Mouse (Mus musculus) hematopoietic stem cell, adult 5-6 weeks (primary cell): ENCODE measurements at regions not wholly inside any gene's neighbourhood (a gene's known extent, or its start where the extent isn't known, plus 50 kb on each side); places are given as distances from the start of the nearest gene placed in this dataset.

Experiments used
- ATAC-seq, 2 experiments: fragments of 125-278 bp in 1 of 2; replicated peaks in 1 of 2; 2 replicates each; pipeline ENCODE4 v1.8.0; 2016 to 2017; ENCODE audit warnings: inconsistent platforms in 2 of 2, mild to moderate bottlenecking in 2 of 2, moderate number of reproducible peaks in 2 of 2, low read depth in 1 of 2, moderate TSS enrichment in 1 of 2; ENCODE audit not compliant: low FRiP score in 2 of 2, poor library complexity in 2 of 2, severe bottlenecking in 2 of 2, insufficient read depth in 1 of 2, low TSS enrichment in 1 of 2

GRCm38 (mm10) chr3:157842872-157843271 lies 82.0 kb downstream of the Cth start:
- peak in 1 of 2 experiments; percentile 58; a peak in 2 of 4 replicates for ATAC-seq

GRCm38 (mm10) chr3:157841164-157841719 lies 83.6 kb downstream of the Cth start:
- no peak for ATAC-seq

DNA sequence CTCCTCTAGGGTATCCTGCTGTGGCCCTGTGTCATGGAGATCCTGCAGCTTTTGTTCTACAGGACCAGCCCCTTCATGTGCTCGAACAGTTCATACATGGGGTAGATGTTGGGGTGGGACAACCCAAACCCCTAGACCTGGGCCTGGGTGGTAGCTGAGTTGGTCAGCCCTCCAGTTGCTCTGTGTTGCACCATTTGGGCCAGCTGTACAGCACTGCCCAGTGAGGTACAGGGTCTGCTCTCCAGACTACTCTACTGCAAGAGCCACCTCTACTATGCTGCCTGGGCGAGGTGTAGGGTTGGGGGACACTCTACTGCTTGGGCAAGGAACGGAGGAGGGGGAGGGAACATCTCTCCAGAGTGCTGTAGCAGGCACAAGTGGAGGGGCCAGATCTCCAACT lies 120.6 kb downstream of the Cth start:
- no peak for ATAC-seq

GRCm38 (mm10) chr3:157803356-157803755 lies 121.5 kb downstream of the Cth start:
- ATAC-seq, result no peak

- ATAC-seq, result no peak
Observed at GRCm38 (mm10) chr3:157787559-157788256, 137.2 kb downstream of the Cth start.

DNA sequence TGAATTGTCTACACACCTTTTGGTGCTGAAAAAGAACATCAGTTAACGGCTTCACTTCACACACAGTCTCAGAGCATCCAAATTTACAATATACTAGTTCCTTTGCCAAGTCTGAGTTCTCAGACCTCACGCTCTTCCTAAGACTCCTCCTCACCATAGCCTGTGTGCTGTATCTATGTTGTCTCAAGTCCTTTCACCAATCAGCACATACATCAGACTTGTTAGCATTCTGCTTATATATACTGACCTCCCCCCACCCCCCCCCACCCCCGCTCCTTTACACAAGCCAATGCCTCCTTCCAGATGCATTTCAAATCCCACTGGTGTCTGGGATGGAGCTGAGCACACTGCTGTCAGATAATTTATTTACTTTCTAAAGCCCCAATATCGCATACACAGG lies 143.8 kb downstream of the Cth start:
- no peak for ATAC-seq

- ATAC-seq, result no peak
Observed at GRCm38 (mm10) chr3:157777779-157778178, 147.1 kb downstream of the Cth start.

DNA sequence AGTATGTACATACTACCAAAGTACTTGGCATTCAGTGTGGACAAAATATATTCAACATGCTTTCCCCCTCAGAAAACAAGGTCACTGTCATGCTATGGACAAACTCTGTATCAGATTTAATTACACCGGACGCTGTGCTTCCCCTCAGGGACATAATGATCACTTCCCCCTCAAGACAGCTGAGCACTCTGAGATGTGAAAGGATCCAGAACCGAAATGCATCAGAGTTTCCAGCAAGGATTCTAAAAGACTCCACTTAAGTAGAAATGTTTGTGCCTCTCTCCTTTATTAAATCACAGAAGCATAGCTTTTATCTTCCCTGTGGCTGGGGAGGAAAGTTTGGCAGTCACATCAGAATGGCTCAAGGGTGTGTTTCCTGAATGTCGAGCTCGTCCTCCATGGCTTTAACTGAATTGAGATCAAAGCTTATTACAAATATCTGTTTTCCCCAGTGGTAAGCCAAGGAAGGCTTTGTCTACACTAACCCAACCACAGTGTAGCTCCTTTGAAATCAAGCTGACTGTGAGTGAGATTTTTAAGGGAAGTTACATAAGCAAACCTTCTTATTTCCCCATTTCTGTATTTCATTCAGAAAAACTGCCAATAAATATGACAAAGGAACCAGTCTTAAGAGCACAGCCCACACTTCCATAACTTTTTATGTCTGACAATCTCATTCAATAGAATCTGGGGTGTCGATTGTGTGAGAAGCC lies 161.2 kb downstream of the Cth start:
- ATAC-seq, result peak; percentile 32 to 42; a peak in 2 of 4 replicates

- no peak for ATAC-seq
Observed at GRCm38 (mm10) chr3:157759856-157760255, 165.0 kb downstream of the Cth start.

DNA sequence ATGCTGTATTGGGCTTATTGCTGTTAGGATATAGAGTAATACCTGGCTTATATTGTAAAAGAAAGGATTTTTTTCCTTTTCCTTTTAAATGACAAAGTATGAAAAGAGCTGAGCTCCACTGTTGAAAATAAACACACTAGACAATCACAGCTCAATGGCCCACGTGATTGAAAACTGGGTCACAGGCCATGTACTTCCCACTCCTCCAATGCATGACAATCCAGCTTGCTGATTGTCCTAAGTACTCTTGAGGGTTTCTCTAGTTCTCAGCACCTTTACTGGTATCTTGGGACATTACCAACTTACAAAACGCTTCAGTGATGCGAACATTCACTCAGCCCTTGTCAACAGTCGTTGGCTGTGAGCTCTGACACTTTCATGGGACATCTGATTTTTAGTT lies 170.1 kb downstream of the Cth start:
- no peak for ATAC-seq

GRCm38 (mm10) chr3:157750266-157750665 lies 174.6 kb downstream of the Cth start:
- ATAC-seq, result no peak

DNA sequence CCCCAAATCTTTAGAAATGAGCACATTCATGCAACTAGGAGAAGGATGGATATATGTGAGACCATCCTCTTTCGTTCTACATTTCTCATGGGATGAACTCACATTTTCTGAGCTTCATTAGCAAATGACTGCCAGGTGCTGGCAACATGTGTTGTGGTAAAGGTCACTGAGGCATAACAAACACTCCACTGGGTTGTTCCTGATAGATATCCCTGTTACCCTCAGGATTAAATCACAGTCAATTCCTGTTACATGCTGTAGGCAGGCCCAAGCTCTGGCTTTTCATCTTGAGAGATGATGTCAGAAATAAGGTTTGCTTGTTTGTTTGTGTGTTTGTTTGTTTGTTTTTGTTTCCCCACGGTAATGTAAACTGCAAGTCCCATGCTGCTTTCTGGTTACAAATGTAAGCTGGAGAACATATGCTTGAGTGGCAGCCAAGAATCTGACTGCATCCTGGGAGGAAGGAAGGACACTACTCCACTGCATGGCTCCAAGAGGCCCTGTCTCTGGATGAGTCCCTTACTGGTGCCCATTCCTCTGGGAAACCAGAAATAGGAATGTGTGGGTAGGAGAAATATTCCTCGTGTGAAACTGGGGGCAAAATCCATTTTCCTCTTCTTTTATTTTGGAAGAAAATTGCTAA lies 176.4 kb downstream of the Cth start:
- ATAC-seq, result no peak

GRCm38 (mm10) chr3:157743000-157743399 lies 176.3 kb downstream of the Ptger3 start:
- ATAC-seq, result no peak

DNA sequence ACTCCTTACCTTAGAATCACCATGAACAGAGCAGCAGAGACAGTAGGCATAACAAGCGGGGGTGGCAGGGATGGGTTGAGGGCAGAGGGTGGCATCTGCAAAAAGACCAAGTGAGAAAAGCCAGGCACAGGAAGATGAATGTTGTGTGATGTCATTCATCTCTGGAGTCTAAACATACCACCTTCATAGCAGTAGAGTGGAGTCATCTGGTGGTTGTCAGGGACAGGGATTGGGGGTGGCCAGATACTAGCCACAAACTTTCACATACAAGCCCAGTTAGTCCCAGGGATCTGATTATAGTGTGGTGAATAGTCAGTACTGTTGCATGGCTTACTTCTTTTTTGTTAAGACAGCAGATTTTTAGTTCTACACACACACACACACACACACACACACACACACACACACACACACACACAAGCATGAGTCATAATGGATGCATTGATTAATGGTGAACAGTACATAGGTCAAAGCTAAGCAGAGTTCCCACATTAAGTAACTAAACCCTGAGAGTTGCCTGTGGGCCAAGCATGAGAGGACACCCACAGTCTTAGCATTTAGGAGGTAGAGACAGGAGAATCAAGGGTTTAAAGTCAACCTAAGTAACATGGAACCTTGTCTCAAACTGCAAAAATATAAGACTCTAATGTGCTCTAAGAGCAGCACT lies 173.1 kb downstream of the Ptger3 start:
- ATAC-seq, result no peak

GRCm38 (mm10) chr3:157732136-157732940 lies 165.6 kb downstream of the Ptger3 start:
- ATAC-seq, result no peak

GRCm38 (mm10) chr3:157729711-157730367 lies 163.1 kb downstream of the Ptger3 start:
- ATAC-seq, result no peak
